Mouse (Mus musculus): Measurements from ENCODE around the gene Sebox.

The Sebox gene

GRCm38 (mm10) chr11:78534516-78534915, 31.3 kb downstream of the Sebox start:
- intact Hi-C loops (cut with DNase I) = no loop called here

- intact Hi-C loops (cut with DNase I) = no loop called here
These were observed 32.3 kb downstream of the Sebox start for GRCm38 (mm10) chr11:78535376-78536079.

- intact Hi-C loops (cut with DNase I) = no loop called here
These were observed 32.9 kb downstream of the Sebox start, which contains the start of the genes Tnfaip1 and Ift20 for GRCm38 (mm10) chr11:78536080-78536689. Gene Tnfaip1, minus strand, starts transcription at chr11:78536332. Gene Ift20, plus strand, starts transcription at chr11:78536361.

- intact Hi-C loops (cut with DNase I) = no loop called here
These were observed 33.4 kb downstream of the Sebox start for GRCm38 (mm10) chr11:78536690-78537084.

GRCm38 (mm10) chr11:78540358-78540757, 37.1 kb downstream of the Sebox start:
- intact Hi-C loops (cut with DNase I) = no loop called here

- intact Hi-C loops (cut with DNase I) = no loop called here
These were observed 41.3 kb downstream of the Sebox start for GRCm38 (mm10) chr11:78544449-78545111.

- intact Hi-C loops (cut with DNase I) = no loop called here
These were observed 41.9 kb downstream of the Sebox start for GRCm38 (mm10) chr11:78545181-78545580.

DNA sequence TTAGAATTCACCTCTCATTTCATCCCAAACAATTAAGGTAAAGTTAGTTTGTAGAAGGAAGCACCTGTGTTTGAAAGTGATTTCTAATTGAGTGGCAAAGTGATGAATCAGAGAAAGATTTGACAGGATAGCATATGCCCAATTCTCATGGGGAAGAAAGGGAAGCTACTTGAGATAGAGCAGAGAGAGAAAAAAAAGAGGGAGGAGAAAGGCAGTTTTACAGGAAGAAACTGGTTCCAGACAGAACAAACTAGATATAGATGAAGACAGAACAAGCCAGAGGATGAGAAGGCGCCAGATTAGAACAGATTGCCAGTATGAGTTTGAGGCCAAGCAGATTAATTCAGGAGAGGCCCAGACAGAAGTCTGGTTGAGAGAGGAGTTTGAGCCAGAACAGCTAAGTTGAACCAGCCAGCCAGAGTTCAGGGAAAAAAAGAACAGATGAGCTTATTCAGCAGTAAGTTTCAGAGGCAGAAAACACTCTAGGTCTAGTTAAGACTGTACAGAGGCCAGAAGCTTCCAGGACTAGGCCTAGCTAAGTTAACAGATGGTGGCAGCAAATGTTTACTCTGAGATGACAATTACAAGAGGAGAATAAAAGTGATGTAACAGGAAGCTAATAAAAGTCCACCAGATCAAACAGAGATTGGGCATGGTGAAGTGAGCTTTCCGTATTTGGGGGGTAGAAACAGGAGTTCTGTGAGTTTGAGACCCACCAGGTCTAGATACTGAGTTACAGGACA, 44.6 kb downstream of the Sebox start:
- intact Hi-C loops (cut with DNase I) = no loop called here

DNA sequence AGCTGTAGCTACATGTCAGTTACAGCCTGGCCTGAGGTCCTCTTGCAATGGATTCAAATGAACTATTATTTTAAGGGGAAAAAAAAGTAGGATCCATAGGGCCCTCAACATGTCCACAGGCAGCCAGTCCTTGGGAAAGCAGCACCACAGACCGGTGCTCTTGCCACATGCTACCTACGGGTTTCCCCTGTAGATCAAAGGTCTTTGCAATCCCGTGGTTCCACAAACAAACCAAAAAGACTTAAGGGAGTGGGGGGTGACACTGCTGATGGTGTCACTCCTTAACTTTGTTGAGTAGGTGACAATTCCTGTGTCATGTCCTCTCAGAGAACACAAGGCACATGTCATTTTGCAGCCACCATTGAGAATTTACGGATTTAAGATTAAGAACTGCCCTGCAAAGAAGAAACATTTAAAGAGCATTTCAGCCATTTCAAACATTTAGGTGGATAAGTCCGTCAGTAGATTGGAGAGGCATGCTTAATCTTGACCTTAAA, 46.3 kb downstream of the Sebox start:
- intact Hi-C loops (cut with DNase I) = no loop called here

DNA sequence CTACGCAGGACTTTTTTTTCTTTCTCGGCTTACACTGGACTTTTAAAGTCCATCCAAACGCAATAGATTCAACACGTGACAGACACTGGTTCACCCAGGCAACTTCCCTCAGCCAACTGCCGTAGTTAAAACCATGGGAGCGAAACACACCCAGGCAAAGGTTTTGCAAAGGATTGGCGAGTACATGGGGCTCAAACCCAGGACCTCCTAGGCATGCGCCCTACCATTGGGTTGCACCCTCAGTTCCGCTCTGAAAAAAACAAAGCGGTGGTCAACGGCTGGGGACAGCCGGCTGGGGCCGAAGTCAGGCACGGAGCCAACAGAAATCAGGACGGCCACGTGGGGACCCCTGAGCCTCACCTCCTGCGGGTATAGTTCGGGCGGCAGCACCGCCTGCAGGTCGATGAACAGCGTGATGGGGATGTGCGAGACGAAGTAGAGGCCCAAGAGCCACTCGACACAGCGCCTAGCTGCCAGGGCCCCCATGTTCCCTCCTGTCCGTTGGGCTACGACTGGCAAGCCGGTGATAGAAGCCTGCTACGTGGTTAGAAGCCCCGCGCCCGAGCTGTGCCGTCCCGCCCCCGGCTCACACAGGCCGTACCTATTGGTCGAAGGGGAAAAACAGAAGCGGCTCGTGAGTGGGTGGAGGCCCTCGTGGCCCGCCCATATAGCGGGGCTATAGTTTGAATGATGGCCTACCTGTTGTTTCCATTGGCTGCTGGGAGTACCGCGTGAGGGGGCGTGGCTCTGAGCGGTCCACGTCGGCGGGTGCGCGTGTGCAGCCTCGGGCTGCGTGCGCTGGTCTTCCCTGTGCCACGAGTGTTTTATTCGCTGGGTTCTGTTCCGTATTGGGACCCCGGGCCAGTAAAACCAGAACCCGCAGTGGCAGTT, 47.2 kb downstream of the Sebox start, which contains the start of gene Tmem97:
TSS of gene Tmem97 (minus strand) at position 610 of the 891 bp plus-strand sequence.
- intact Hi-C loops (cut with DNase I) = loop anchor here (5.0 kb wide), 1 partner anchor 277 kb away; the partner anchor contains the start of gene Lyrm9

DNA sequence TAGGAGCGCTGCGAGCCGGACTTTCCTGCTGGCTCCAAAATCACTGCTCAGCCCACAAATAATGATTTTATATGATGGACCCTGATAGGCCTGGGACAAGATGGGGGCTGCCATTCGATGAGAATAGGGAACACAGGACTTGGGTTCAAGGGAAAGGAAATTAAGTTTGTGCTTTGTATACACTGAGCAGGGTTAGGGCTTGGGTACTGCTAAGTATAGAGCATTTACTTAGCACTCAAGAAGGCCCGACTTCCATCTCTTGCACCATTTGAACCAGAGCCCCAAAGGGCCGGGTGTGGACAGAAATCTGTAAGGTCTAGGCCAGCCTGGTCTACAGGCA, 47.8 kb downstream of the Sebox start:
- intact Hi-C loops (cut with DNase I) = loop anchor here (5.0 kb wide), 1 partner anchor 276 kb away; the partner anchor contains the start of gene Lyrm9
